Mouse (Mus musculus): Measurements from ENCODE around the gene Zg16.
"Not testable (repeated sequence)": the region's sequence is repeated elsewhere in the genome, so short reads cannot be mapped to it uniquely, and the experiment has no call there.

Gene Zg16

GRCm38 (mm10) chr7:127103960-127104359 lies 16.8 kb upstream of the Zg16 start:
- DNase-seq: no peak

- DNase-seq: no peak
Measured at GRCm38 (mm10) chr7:127102148-127102547, 15.0 kb upstream of the Zg16 start.

- DNase-seq: no peak
Measured at GRCm38 (mm10) chr7:127101451-127102016, 14.4 kb upstream of the Zg16 start.

GRCm38 (mm10) chr7:127099528-127099927 lies 12.4 kb upstream of the Zg16 start:
- DNase-seq: no peak

GRCm38 (mm10) chr7:127098950-127099349 lies 11.8 kb upstream of the Zg16 start:
- no peak for DNase-seq

- no peak for DNase-seq
Measured at GRCm38 (mm10) chr7:127098521-127098920, 11.4 kb upstream of the Zg16 start.

GRCm38 (mm10) chr7:127096456-127096855 lies 9.3 kb upstream of the Zg16 start:
- DNase-seq: no peak

GRCm38 (mm10) chr7:127093914-127094313 lies 6.8 kb upstream of the Zg16 start:
- no peak for DNase-seq

- peak; percentile 68 for DNase-seq
Measured at GRCm38 (mm10) chr7:127091114-127091896, 4.2 kb upstream of the Zg16 start, which contains the start of gene AI467606. TSS of gene AI467606 (plus strand) at chr7:127091359.

GRCm38 (mm10) chr7:127090154-127091113 lies 3.3 kb upstream of the Zg16 start:
- DNase-seq: no peak

GRCm38 (mm10) chr7:127088901-127089845 lies 2.0 kb upstream of the Zg16 start:
- peak; percentile 32 for DNase-seq

- no peak for DNase-seq
Measured at GRCm38 (mm10) chr7:127088083-127088482, 955 bp upstream of the Zg16 start.

GRCm38 (mm10) chr7:127085751-127086150 lies 1.4 kb downstream of the Zg16 start:
- DNase-seq: not testable (repeated sequence)

GRCm38 (mm10) chr7:127084794-127085193 lies 2.3 kb downstream of the Zg16 start:
- no peak for DNase-seq

- no peak for DNase-seq
Measured at GRCm38 (mm10) chr7:127083689-127084088, 3.4 kb downstream of the Zg16 start.

GRCm38 (mm10) chr7:127082995-127083394 lies 4.1 kb downstream of the Zg16 start:
- DNase-seq: no peak

- no peak for DNase-seq
Measured at GRCm38 (mm10) chr7:127082271-127082670, 4.9 kb downstream of the Zg16 start.

- no peak for DNase-seq
Measured at GRCm38 (mm10) chr7:127080045-127080444, 7.1 kb downstream of the Zg16 start.

GRCm38 (mm10) chr7:127077692-127078091 lies 9.4 kb downstream of the Zg16 start:
- no peak for DNase-seq

GRCm38 (mm10) chr7:127076188-127076587 lies 10.9 kb downstream of the Zg16 start:
- DNase-seq: no peak

GRCm38 (mm10) chr7:127073221-127073620 lies 13.9 kb downstream of the Zg16 start:
- no peak for DNase-seq

- DNase-seq: no peak
Measured at GRCm38 (mm10) chr7:127070871-127071413, 16.2 kb downstream of the Zg16 start.

Data from lung, postnatal 14 days (tissue).